Mouse (Mus musculus) C2C12 (cell line): ENCODE data around the gene Zfp428.
A peak's percentile ranks its signal among the peaks of the same experiment; 100 is the strongest.

ENCODE experiments used
- CEBPB ChIP-seq: IDR thresholded peaks from one replicate; pipeline ENCODE4 v1.6.1; 2011; ENCODE audit warnings: low read depth, mild to moderate bottlenecking, control low read depth, moderate library complexity
- CTCF ChIP-seq: IDR thresholded peaks from one replicate; pipeline ENCODE4 v1.5.1; 2011; ENCODE audit not compliant: control insufficient read depth, insufficient read depth, insufficient read length
- MAX ChIP-seq: IDR thresholded peaks from one replicate; pipeline ENCODE4 v1.6.1; 2011; ENCODE audit warnings: mild to moderate bottlenecking, control low read depth
- MYOD1 ChIP-seq: IDR thresholded peaks from one replicate; pipeline ENCODE4 v1.6.1; 2011; ENCODE audit warnings: low read depth; ENCODE audit not compliant: control insufficient read depth, insufficient read length
- USF1 ChIP-seq: IDR thresholded peaks from one replicate; pipeline ENCODE4 v1.6.1; 2011; ENCODE audit warnings: low read depth, mild to moderate bottlenecking, control low read depth, moderate library complexity

GRCm38 (mm10) chr7:24473913-24474529 lies 32.8 kb upstream of the Zfp428 start:
- TF ChIP-seq CTCF (peak; percentile 81), MYOD1 (no peak), CEBPB (no peak), MAX (no peak), USF1 (no peak)
